Mouse (Mus musculus) MEL (cell line): ENCODE results near the gene Shbg. TPM values are rescaled to one million over a fixed set of nuclear protein-coding genes. Genes with fewer than 3 reads are reported as not detected.

Experiments
- DNase-seq: peaks from one replicate; pipeline ENCODE4 v3.0.0; 2011; ENCODE audit warnings: low read depth, low spot score
- H3K27ac ChIP-seq: 2 replicates; pipeline ENCODE4 v1.5.1; 2012; ENCODE audit warnings: low read depth, mild to moderate bottlenecking, control low read depth, low read length, moderate library complexity; ENCODE audit not compliant: control insufficient read depth
- H3K27me3 ChIP-seq, 2 experiments: fragments of 150-350 bp in 1 of 2; sonication (generic) in 1 of 2; 2 replicates each; pipeline ENCODE4 v1.6.1; 2012; ENCODE audit warnings: low read length in 2 of 2, mild to moderate bottlenecking in 2 of 2, improper control_type of control experiment in 1 of 2, moderate library complexity in 1 of 2; ENCODE audit not compliant: insufficient read depth in 2 of 2, control insufficient read depth in 1 of 2
- H3K36me3 ChIP-seq, 2 experiments: 2 replicates each; pipeline ENCODE4 v1.6.1; 2012 to 2014; ENCODE audit warnings: low read length in 2 of 2, improper control_type of control experiment in 1 of 2, inconsistent platforms in 1 of 2, mild to moderate bottlenecking in 1 of 2; ENCODE audit not compliant: insufficient read depth in 2 of 2, control insufficient read depth in 1 of 2
- H3K4me1 ChIP-seq, 2 experiments: fragments of 150-350 bp in 1 of 2; sonication (generic) in 1 of 2; 2 replicates each; pipeline ENCODE4 v1.6.1; 2012; ENCODE audit warnings: low read length in 2 of 2, improper control_type of control experiment in 1 of 2, mild to moderate bottlenecking in 1 of 2; ENCODE audit not compliant: insufficient read depth in 2 of 2, control insufficient read depth in 1 of 2
- H3K4me3 ChIP-seq, 2 experiments: fragments of 150-350 bp in 1 of 2; sonication (generic) in 1 of 2; 2 replicates each; pipeline ENCODE4 v1.5.1; 2012; ENCODE audit warnings: low read depth in 2 of 2, low read length in 2 of 2, mild to moderate bottlenecking in 2 of 2, moderate library complexity in 2 of 2, control low read depth in 1 of 2, improper control_type of control experiment in 1 of 2; ENCODE audit not compliant: control insufficient read depth in 1 of 2, insufficient read depth in 1 of 2
- H3K79me2 ChIP-seq: 2 replicates; pipeline ENCODE4 v1.6.1; 2012; ENCODE audit warnings: mild to moderate bottlenecking, low read length, moderate library complexity; ENCODE audit not compliant: control insufficient read depth, poor library complexity, insufficient read depth
- H3K9ac ChIP-seq: 2 replicates; pipeline ENCODE4 v1.6.1; 2012; ENCODE audit warnings: low read depth, mild to moderate bottlenecking, control low read depth, low read length, moderate library complexity; ENCODE audit not compliant: control insufficient read depth, poor library complexity, severe bottlenecking
- H3K9me3 ChIP-seq: fragments of 150-350 bp; sonication (generic); replicated peaks from 2 replicates; pipeline ENCODE4 v1.6.1; 2012; ENCODE audit warnings: mild to moderate bottlenecking, low read length, improper control_type of control experiment, moderate library complexity; ENCODE audit not compliant: insufficient read depth
- BHLHE40 ChIP-seq: IDR thresholded peaks from 2 replicates; pipeline ENCODE4 v1.6.1; 2012; ENCODE audit warnings: low read depth, mild to moderate bottlenecking, inconsistent platforms, low read length, improper control_type of control experiment, borderline replicate concordance
- CTCF ChIP-seq, 3 experiments: IDR thresholded peaks in 2 of 3; conservative IDR thresholded peaks in 1 of 3; 2 replicates each; pipeline ENCODE4 v1.5.1; 2011 to 2012; ENCODE audit warnings: low read length in 3 of 3, low read depth in 2 of 3, mild to moderate bottlenecking in 2 of 3, improper control_type of control experiment in 1 of 3, inconsistent platforms in 1 of 3, mixed read lengths in 1 of 3, moderate library complexity in 1 of 3; ENCODE audit not compliant: control insufficient read depth in 1 of 3, insufficient read depth in 1 of 3, poor library complexity in 1 of 3, severe bottlenecking in 1 of 3
- E2F4 ChIP-seq: IDR thresholded peaks from 2 replicates; pipeline ENCODE4 v1.6.1; 2011; ENCODE audit warnings: low read depth, low read length, improper control_type of control experiment, borderline replicate concordance
- ELF1 ChIP-seq: IDR thresholded peaks from 2 replicates; pipeline ENCODE4 v1.6.1; 2014; ENCODE audit warnings: low read depth, mild to moderate bottlenecking, inconsistent platforms, low read length, improper control_type of control experiment, moderate library complexity
- ETS1 ChIP-seq: IDR thresholded peaks from 2 replicates; pipeline ENCODE4 v1.6.1; 2012; ENCODE audit warnings: low read depth, mild to moderate bottlenecking, inconsistent platforms, low read length, improper control_type of control experiment, moderate library complexity
- JUND ChIP-seq: IDR thresholded peaks from 2 replicates; pipeline ENCODE4 v1.6.1; 2011; ENCODE audit warnings: low read depth, mild to moderate bottlenecking, improper control_type of control experiment, low read length
- MAX ChIP-seq: IDR thresholded peaks from 2 replicates; pipeline ENCODE4 v1.6.1; 2011; ENCODE audit warnings: low read length, improper control_type of control experiment
- MXI1 ChIP-seq: IDR thresholded peaks from 2 replicates; pipeline ENCODE4 v1.6.1; 2011; ENCODE audit warnings: mild to moderate bottlenecking, low read depth, low read length, improper control_type of control experiment
- NRF1 ChIP-seq: IDR thresholded peaks from 2 replicates; pipeline ENCODE4 v1.6.1; 2014; ENCODE audit warnings: low read depth, mild to moderate bottlenecking, inconsistent platforms, low read length, improper control_type of control experiment, moderate library complexity; ENCODE audit not compliant: poor library complexity, insufficient read depth, severe bottlenecking
- POLR2AphosphoS2 ChIP-seq: IDR thresholded peaks from 2 replicates; pipeline ENCODE4 v1.6.1; 2011; ENCODE audit warnings: low read length, improper control_type of control experiment
- POLR2AphosphoS5 ChIP-seq: IDR thresholded peaks from 2 replicates; pipeline ENCODE4 v1.6.1; 2012; ENCODE audit warnings: low read depth, borderline replicate concordance, mild to moderate bottlenecking, inconsistent platforms, low read length, moderate library complexity, mixed read lengths
- RAD21 ChIP-seq: IDR thresholded peaks from 2 replicates; pipeline ENCODE4 v1.6.1; 2011; ENCODE audit warnings: mild to moderate bottlenecking, low read depth, low read length, improper control_type of control experiment
- RCOR1 ChIP-seq: IDR thresholded peaks from 2 replicates; pipeline ENCODE4 v1.6.1; 2012; ENCODE audit warnings: low read depth, mild to moderate bottlenecking, inconsistent platforms, low read length, improper control_type of control experiment
- TAL1 ChIP-seq: IDR thresholded peaks from 2 replicates; pipeline ENCODE4 v1.6.1; 2012; ENCODE audit warnings: mild to moderate bottlenecking, inconsistent platforms, low read length, moderate library complexity, mixed read lengths
- TBP ChIP-seq: IDR thresholded peaks from 2 replicates; pipeline ENCODE4 v1.8.0; 2011; ENCODE audit warnings: low read depth, low read length, improper control_type of control experiment
- TCF12 ChIP-seq: IDR thresholded peaks from 2 replicates; pipeline ENCODE4 v1.6.1; 2014; ENCODE audit warnings: low read depth, mild to moderate bottlenecking, inconsistent platforms, low read length, improper control_type of control experiment, moderate library complexity
- UBTF ChIP-seq: IDR thresholded peaks from 2 replicates; pipeline ENCODE4 v1.6.1; 2012; ENCODE audit warnings: low read depth, mild to moderate bottlenecking, inconsistent platforms, low read length, improper control_type of control experiment, moderate library complexity, borderline replicate concordance; ENCODE audit not compliant: insufficient read depth
- ZC3H11A ChIP-seq: IDR thresholded peaks from 2 replicates; pipeline ENCODE4 v1.6.1; 2012; ENCODE audit warnings: low read depth, mild to moderate bottlenecking, inconsistent platforms, low read length, improper control_type of control experiment
- ZNF384 ChIP-seq: IDR thresholded peaks from 2 replicates; pipeline ENCODE4 v1.6.1; 2012; ENCODE audit warnings: low read depth, mild to moderate bottlenecking, inconsistent platforms, low read length, improper control_type of control experiment
- polyA plus RNA-seq, 2 experiments: library from polyadenylated mRNA; stranded (reverse) in 1 of 2; unstranded in 1 of 2; fragments of >175 nt in 1 of 2; fragments of >200 nt in 1 of 2; gene quantifications; 2 replicates each; pipeline versions ENCODE4 v1.2.1 to v1.2.4; 2012; ENCODE audit warnings: low replicate concordance in 2 of 2, low read depth in 1 of 2; ENCODE audit not compliant: insufficient read length in 2 of 2, insufficient read depth in 1 of 2, missing spikeins in 1 of 2
- total RNA-seq: library from RNA; depleted of rRNA; stranded (reverse); fragments of 300-350 nt; gene quantifications from 2 replicates; pipeline ENCODE4 v1.2.3, GENCODE M21; 2012

Gene Shbg
- total and polyA plus RNA-seq, 3 experiments = not detected

GRCm38 (mm10) chr11:69623006-69623405, 5.3 kb upstream of the Shbg start:
- H3K36me3 ChIP-seq = peaks cover 0 to 10% of the 10 kb centered on the region in 2 experiments; a peak in 2 of 4 replicates
- no peaks in the 10 kb centered on the region for H3K27me3 ChIP-seq
- no peak for DNase-seq
- no peak for TF ChIP-seq TCF12
- TF ChIP-seq ELF1 = no peak
- no peak for TF ChIP-seq NRF1
- no peak for TF ChIP-seq TBP
- no peak for TF ChIP-seq RAD21
- no peak for TF ChIP-seq UBTF
- TF ChIP-seq ZC3H11A = no peak
- no peak for TF ChIP-seq ZNF384
- TF ChIP-seq CTCF (IDR thresholded peaks at IDR 0.05 in 2 of 3, conservative IDR thresholded peaks at IDR 0.05 in 1 of 3; ENCODE audit: control insufficient read depth in 1 of 3, insufficient read depth in 1 of 3, low read depth in 2 of 3, low read length in 3 of 3, poor library complexity in 1 of 3, severe bottlenecking in 1 of 3) = no peak
- TF ChIP-seq RCOR1 = no peak
- no peak for TF ChIP-seq MXI1
- TF ChIP-seq POLR2AphosphoS5 = no peak
- no peak for TF ChIP-seq E2F4
- no peak for TF ChIP-seq ETS1
- no peak for TF ChIP-seq MAX
- no peak for TF ChIP-seq TAL1
- TF ChIP-seq JUND = no peak
- no peak for TF ChIP-seq BHLHE40
- H3K9me3 ChIP-seq = no peaks in the 10 kb centered on the region
- H3K4me3 ChIP-seq = no peak overlapping the region
- H3K4me1 ChIP-seq = peaks cover 6 to 12% of the 10 kb centered on the region in 2 experiments
- H3K79me2 ChIP-seq = no peaks in the 10 kb centered on the region
- no peak overlapping the region for H3K9ac ChIP-seq
- no peak overlapping the region for H3K27ac ChIP-seq

- H3K79me2 ChIP-seq = no peaks in the 10 kb centered on the region
- no peaks in the 10 kb centered on the region for H3K27me3 ChIP-seq
- DNase-seq = no peak
- H3K36me3 ChIP-seq = peaks cover 0 to 10% of the 10 kb centered on the region in 2 experiments; a peak in 2 of 4 replicates
- TF ChIP-seq POLR2AphosphoS2 = no peak
- no peak overlapping the region for H3K9ac ChIP-seq
- no peak overlapping the region for H3K4me3 ChIP-seq
- peaks cover 6 to 12% of the 10 kb centered on the region in 2 experiments for H3K4me1 ChIP-seq
- no peaks in the 10 kb centered on the region for H3K9me3 ChIP-seq
- H3K27ac ChIP-seq = no peak overlapping the region
Observed at GRCm38 (mm10) chr11:69622406-69622805, 4.7 kb upstream of the Shbg start.
